Mouse (Mus musculus): ENCODE measurements around the gene Btbd11.
"Not testable (repeated sequence)": the region's sequence is repeated elsewhere in the genome, so short reads cannot be mapped to it uniquely, and the experiment has no call there.

Btbd11 gene

GRCm38 (mm10) chr10:85694429-85694828 lies 307.8 kb downstream of the Btbd11 start:
- DNase-seq: not testable (repeated sequence)

GRCm38 (mm10) chr10:85699721-85700120 lies 313.1 kb downstream of the Btbd11 start:
- no peak for DNase-seq

- DNase-seq: not testable (repeated sequence)
Observed at GRCm38 (mm10) chr10:85709790-85710189, 323.2 kb downstream of the Btbd11 start.
